Mouse (Mus musculus) kidney, postnatal 0 days (tissue): ENCODE measurements around the gene Hoxc6. TPM values are rescaled to one million over a fixed set of nuclear protein-coding genes. Genes with fewer than 3 reads are reported as not detected.

Source experiments
- ATAC-seq: fragments of 200-750 bp; cut with Nextera tagmentation; replicated peaks from 2 replicates; pipeline ENCODE4 v1.8.0; 2017; ENCODE audit warnings: low read depth, moderate number of reproducible peaks, moderate TSS enrichment, moderate library complexity; ENCODE audit not compliant: low FRiP score
- DNase-seq: peaks from one replicate; pipeline ENCODE4 v3.0.0-alpha.2; 2016; ENCODE audit warnings: low spot score
- H3K27ac ChIP-seq: fragments of 300-500 bp; sonication (generic); 2 replicates; pipeline ENCODE4 v1.5.1; 2014; ENCODE audit warnings: mild to moderate bottlenecking
- H3K27me3 ChIP-seq: fragments of 300-500 bp; sonication (generic); 2 replicates; pipeline ENCODE4 v1.6.1; 2014; ENCODE audit warnings: low read length, mixed read lengths; ENCODE audit not compliant: insufficient read depth
- H3K36me3 ChIP-seq: fragments of 300-500 bp; sonication (generic); 2 replicates; pipeline ENCODE4 v1.6.1; 2014; ENCODE audit warnings: low read length, mixed read lengths; ENCODE audit not compliant: insufficient read depth
- H3K4me1 ChIP-seq: fragments of 300-500 bp; sonication (generic); replicated peaks from 2 replicates; pipeline ENCODE4 v1.6.1; 2014; ENCODE audit warnings: antibody characterized with exemption, low read length, mixed read lengths; ENCODE audit not compliant: insufficient read depth
- H3K4me2 ChIP-seq: fragments of 300-500 bp; sonication (generic); 2 replicates; pipeline ENCODE4 v1.6.1; 2014; ENCODE audit warnings: mild to moderate bottlenecking, low read length, moderate library complexity, mixed read lengths
- H3K4me3 ChIP-seq: fragments of 300-500 bp; sonication (generic); replicated peaks from 2 replicates; pipeline ENCODE4 v1.5.1; 2014; ENCODE audit warnings: low read depth, low read length
- H3K9ac ChIP-seq: fragments of 300-500 bp; sonication (generic); 2 replicates; pipeline ENCODE4 v1.6.1; 2014; ENCODE audit warnings: low read depth, low read length
- H3K9me3 ChIP-seq: fragments of 300-500 bp; sonication (generic); replicated peaks from 2 replicates; pipeline ENCODE4 v1.6.1; 2016; ENCODE audit warnings: low read length, inconsistent platforms, mixed read lengths
- CTCF ChIP-seq: IDR thresholded peaks from 2 replicates; pipeline ENCODE4 v1.5.1; 2016; ENCODE audit warnings: antibody characterized with exemption, low read depth, mild to moderate bottlenecking, moderate library complexity
- WGBS: fragments of 180-500 bp; shearing (Covaris S2); extraction: QIAGEN DNeasy Blood & Tissue Kit; methylation state at CpG from one replicate; pipeline ENCODE4 v1.1.7; 2014; 5-methylcytosine and 5-hydroxymethylcytosine counted together
- polyA plus RNA-seq: library from polyadenylated mRNA; unstranded; fragments of >200 nt; fragmentation: Nextera tagmentation; extraction: Ambion mirVana; gene quantifications from 2 replicates; pipeline ENCODE4 v1.2.1, GENCODE M21; 2015

Gene Hoxc6
- polyA plus RNA-seq, 1 experiment from 2014 or later = 9.3 TPM

- DNase-seq = no peak
- H3K9ac ChIP-seq = peak overlapping the region; percentile 97; the same call in 1 of the 2 replicates
- H3K9me3 ChIP-seq = no peaks in the 10 kb centered on the region
- no peak for TF ChIP-seq CTCF
- peak overlapping the region; percentile 96; the same call in 1 of the 2 replicates for H3K27ac ChIP-seq
- no peaks in the 10 kb centered on the region for H3K36me3 ChIP-seq
- no peaks in the 10 kb centered on the region for H3K27me3 ChIP-seq
- H3K4me1 ChIP-seq = peaks cover 19% of the 10 kb centered on the region
- peak overlapping the region; percentile 77 for H3K4me3 ChIP-seq
- no peak for ATAC-seq
- WGBS = 4% methylated on average over 1 of the region's 1 CpGs
- H3K4me2 ChIP-seq = peak overlapping the region; percentile 90
These were observed 18.1 kb upstream of the Hoxc6 start for GRCm38 (mm10) chr15:102979936-102980335.

- H3K9me3 ChIP-seq = no peaks in the 10 kb centered on the region
- no peak for ATAC-seq
- peaks cover 20% of the 10 kb centered on the region for H3K4me1 ChIP-seq
- no peaks in the 10 kb centered on the region for H3K36me3 ChIP-seq
- TF ChIP-seq CTCF = no peak
- H3K27me3 ChIP-seq = no peaks in the 10 kb centered on the region
- peak overlapping the region; percentile 96 for H3K27ac ChIP-seq
- DNase-seq = no peak
- peak overlapping the region; percentile 97; the same call in 1 of the 2 replicates for H3K9ac ChIP-seq
- peak overlapping the region; percentile 90 for H3K4me2 ChIP-seq
- H3K4me3 ChIP-seq = peak overlapping the region; percentile 77
- 7% methylated on average over 11 of the region's 11 CpGs for WGBS
These were observed 17.7 kb upstream of the Hoxc6 start for GRCm38 (mm10) chr15:102980352-102980751.

- Histone ChIP-seq H3K9me3 (no peaks in the 10 kb centered on the region), H3K27ac (peak overlapping the region; percentile 96), H3K9ac (peak overlapping the region; percentile 97), H3K27me3 (no peaks in the 10 kb centered on the region), H3K36me3 (no peaks in the 10 kb centered on the region), H3K4me2 (peak overlapping the region; percentile 90), H3K4me3 (peak overlapping the region; percentile 77), H3K4me1 (peaks cover 20% of the 10 kb centered on the region)
- TF ChIP-seq CTCF = no peak
- WGBS = 1% methylated on average over 14 of the region's 14 CpGs
- ATAC-seq (no peak), DNase-seq (peak; percentile 83)
These were observed 17.1 kb upstream of the Hoxc6 start for GRCm38 (mm10) chr15:102980912-102981311.

- H3K4me3 ChIP-seq = peak overlapping the region; percentile 77
- peak overlapping the region; percentile 90 for H3K4me2 ChIP-seq
- peak overlapping the region; percentile 97 for H3K9ac ChIP-seq
- H3K9me3 ChIP-seq = no peaks in the 10 kb centered on the region
- peak overlapping the region; percentile 96 for H3K27ac ChIP-seq
- no peak for TF ChIP-seq CTCF
- under 1% methylated on average over 88 of the region's 88 CpGs for WGBS
- no peaks in the 10 kb centered on the region for H3K27me3 ChIP-seq
- H3K36me3 ChIP-seq = no peaks in the 10 kb centered on the region
- DNase-seq = peak; percentile 92
- H3K4me1 ChIP-seq = peaks cover 20% of the 10 kb centered on the region
- 0 out of 2 replicates have a peak, but pooled peaks have one; percentile 9 for ATAC-seq
These were observed 16.4 kb upstream of the Hoxc6 start for GRCm38 (mm10) chr15:102981379-102982288.

- WGBS = 14% methylated on average over 12 of the region's 12 CpGs
- Histone ChIP-seq H3K4me2 (peak overlapping the region; percentile 90), H3K27me3 (no peaks in the 10 kb centered on the region), H3K36me3 (no peaks in the 10 kb centered on the region), H3K9me3 (no peaks in the 10 kb centered on the region), H3K4me1 (peaks cover 12% of the 10 kb centered on the region), H3K27ac (peak overlapping the region; percentile 67), H3K4me3 (peak overlapping the region; percentile 77), H3K9ac (peak overlapping the region; percentile 97; the same call in 1 of the 2 replicates)
- DNase-seq (no peak), ATAC-seq (no peak)
- no peak for TF ChIP-seq CTCF
These were observed 14.3 kb upstream of the Hoxc6 start for GRCm38 (mm10) chr15:102983716-102984115.

- Histone ChIP-seq H3K36me3 (no peaks in the 10 kb centered on the region), H3K9me3 (no peaks in the 10 kb centered on the region), H3K9ac (peak overlapping the region; percentile 40; the same call in 1 of the 2 replicates), H3K4me3 (no peak overlapping the region), H3K4me2 (peak overlapping the region; percentile 90), H3K4me1 (peaks cover 6% of the 10 kb centered on the region; the same call in 1 of the 2 replicates), H3K27me3 (no peaks in the 10 kb centered on the region), H3K27ac (no peak overlapping the region)
- TF ChIP-seq CTCF = no peak
- 26% methylated on average over 10 of the region's 10 CpGs for WGBS
- no peak for DNase-seq
- no peak for ATAC-seq
These were observed 13.5 kb upstream of the Hoxc6 start for GRCm38 (mm10) chr15:102984521-102984920.
